Mouse (Mus musculus): Measurements from ENCODE around the gene Dysf. TPM values are rescaled to one million over a fixed set of nuclear protein-coding genes. Genes with fewer than 3 reads are reported as not detected.
"Not testable (repeated sequence)": the region's sequence is repeated elsewhere in the genome, so short reads cannot be mapped to it uniquely, and the experiment has no call there.

Gene Dysf
- 5.6 and 6.4 TPM in 2 replicates for polyA plus RNA-seq (2015; fragmentation: Nextera tagmentation; extraction: Ambion mirVana)

- Histone ChIP-seq H3K9ac (peak within 1 kb of the TSS; percentile 63), H3K36me3 (no peaks in the 10 kb centered on the region), H3K27ac (replicated peaks) (peak within 1 kb of the TSS; percentile 39; the same call in 1 of the 2 replicates), H3K27me3 (peaks cover 18% of the 10 kb centered on the region), H3K4me2 (peak within 1 kb of the TSS; percentile 83), H3K4me1 (replicated peaks) (peaks cover 32% of the 10 kb centered on the region), H3K9me3 (no peaks in the 10 kb centered on the region), H3K4me3 (peak within 1 kb of the TSS; percentile 40)
- ATAC-seq (ENCODE audit: low read depth) = peak; percentile 46
- under 1% methylated on average over 41 of the region's 41 CpGs for WGBS
These were observed at the start of gene Dysf for GRCm38 (mm10) chr6:84008363-84009171. Gene Dysf, plus strand, starts transcription at chr6:84008590.

- no peak overlapping the region for H3K9ac ChIP-seq
- ATAC-seq (ENCODE audit: low read depth) = no peak
- no peak overlapping the region for H3K27ac ChIP-seq (replicated peaks)
- 95% methylated on average over 5 of the region's 5 CpGs for WGBS
- no peak overlapping the region for H3K4me2 ChIP-seq
- no peaks in the 10 kb centered on the region for H3K4me1 ChIP-seq (replicated peaks)
- H3K27me3 ChIP-seq = no peaks in the 10 kb centered on the region
- no peak overlapping the region for H3K4me3 ChIP-seq
- H3K36me3 ChIP-seq = peaks cover 67% of the 10 kb centered on the region
- no peaks in the 10 kb centered on the region for H3K9me3 ChIP-seq
These were observed 20.7 kb upstream of the Dysf start for GRCm38 (mm10) chr6:83987642-83988041.

- Histone ChIP-seq H3K4me1 (replicated peaks) (no peaks in the 10 kb centered on the region), H3K36me3 (peaks cover 28% of the 10 kb centered on the region), H3K9me3 (no peaks in the 10 kb centered on the region), H3K9ac (no peak overlapping the region), H3K4me3 (no peak overlapping the region), H3K4me2 (no peak overlapping the region), H3K27me3 (no peaks in the 10 kb centered on the region), H3K27ac (replicated peaks) (no peak overlapping the region)
- ATAC-seq (ENCODE audit: low read depth) = no peak
- WGBS = 83% methylated on average over 1 of the region's 1 CpGs
These were observed 5.7 kb upstream of the Dysf start for GRCm38 (mm10) chr6:84002716-84003115.

GRCm38 (mm10) chr6:84004295-84004694 lies 4.1 kb upstream of the Dysf start:
- no peak overlapping the region for H3K4me2 ChIP-seq
- peaks cover 12% of the 10 kb centered on the region for H3K36me3 ChIP-seq
- no peaks in the 10 kb centered on the region for H3K9me3 ChIP-seq
- H3K4me1 ChIP-seq (replicated peaks) = peaks cover 11% of the 10 kb centered on the region
- WGBS = 91% methylated on average over 4 of the region's 4 CpGs
- no peak for ATAC-seq (ENCODE audit: low read depth)
- no peak overlapping the region for H3K27ac ChIP-seq (replicated peaks)
- no peak overlapping the region for H3K4me3 ChIP-seq
- peaks cover 11% of the 10 kb centered on the region for H3K27me3 ChIP-seq
- H3K9ac ChIP-seq = no peak overlapping the region

- ATAC-seq (ENCODE audit: low read depth) = 0 out of 2 replicates have a peak, but pooled peaks have one; percentile 3
- WGBS = 24% methylated on average over 8 of the region's 8 CpGs
- Histone ChIP-seq H3K4me1 (replicated peaks) (peaks cover 32% of the 10 kb centered on the region), H3K9ac (peak overlapping the region; percentile 63), H3K27ac (replicated peaks) (peak overlapping the region; percentile 39), H3K27me3 (peaks cover 18% of the 10 kb centered on the region), H3K36me3 (no peaks in the 10 kb centered on the region), H3K9me3 (no peaks in the 10 kb centered on the region), H3K4me2 (peak overlapping the region; percentile 83), H3K4me3 (peak overlapping the region; percentile 40)
These were observed 932 bp downstream of the Dysf start for GRCm38 (mm10) chr6:84009172-84009872.

GRCm38 (mm10) chr6:84009915-84010302 lies 1.5 kb downstream of the Dysf start:
- ATAC-seq (ENCODE audit: low read depth) = peak; percentile 72

GRCm38 (mm10) chr6:84010303-84011225 lies 2.2 kb downstream of the Dysf start:
- no peaks in the 10 kb centered on the region for H3K36me3 ChIP-seq
- H3K9me3 ChIP-seq = no peaks in the 10 kb centered on the region
- H3K27ac ChIP-seq (replicated peaks) = peak overlapping the region; percentile 75
- peak overlapping the region; percentile 83 for H3K4me2 ChIP-seq
- peaks cover 32% of the 10 kb centered on the region for H3K4me1 ChIP-seq (replicated peaks)
- H3K4me3 ChIP-seq = no peak overlapping the region
- 29% methylated on average over 8 of the region's 8 CpGs for WGBS
- ATAC-seq (ENCODE audit: low read depth) = peak; percentile 77
- peaks cover 18% of the 10 kb centered on the region for H3K27me3 ChIP-seq
- no peak overlapping the region for H3K9ac ChIP-seq

More at GRCm38 (mm10) chr6:84009915-84010302, 1.5 kb downstream of the Dysf start:
- Histone ChIP-seq H3K4me3 (no peak overlapping the region), H3K9ac (0 out of 2 replicates have a peak overlapping the region, but pooled peaks have one; percentile 13), H3K36me3 (no peaks in the 10 kb centered on the region), H3K27ac (replicated peaks) (peak overlapping the region; percentile 39), H3K9me3 (no peaks in the 10 kb centered on the region), H3K4me2 (peak overlapping the region; percentile 83), H3K4me1 (replicated peaks) (peaks cover 32% of the 10 kb centered on the region), H3K27me3 (peaks cover 18% of the 10 kb centered on the region)
- WGBS = 25% methylated on average over 4 of the region's 4 CpGs

GRCm38 (mm10) chr6:84014961-84015683 lies 6.7 kb downstream of the Dysf start:
- H3K9me3 ChIP-seq = not testable (repeated sequence)

GRCm38 (mm10) chr6:84016851-84017250 lies 8.5 kb downstream of the Dysf start:
- Histone ChIP-seq H3K27me3 (peaks cover 25% of the 10 kb centered on the region), H3K27ac (replicated peaks) (no peak overlapping the region), H3K4me1 (replicated peaks) (peaks cover 14% of the 10 kb centered on the region), H3K36me3 (no peaks in the 10 kb centered on the region), H3K9me3 (no peaks in the 10 kb centered on the region), H3K9ac (no peak overlapping the region), H3K4me3 (no peak overlapping the region), H3K4me2 (no peak overlapping the region)
- WGBS = 87% methylated on average over 7 of the region's 7 CpGs
- ATAC-seq (ENCODE audit: low read depth) = no peak

More at GRCm38 (mm10) chr6:84014961-84015683, 6.7 kb downstream of the Dysf start:
- not testable (repeated sequence) for ATAC-seq (ENCODE audit: low read depth); H3K4me2 ChIP-seq; H3K27ac ChIP-seq (replicated peaks); H3K4me3 ChIP-seq; H3K9ac ChIP-seq; H3K36me3 ChIP-seq
- H3K27me3 ChIP-seq = peaks cover 21% of the 10 kb centered on the region
- 55% methylated on average over 4 of the region's 4 CpGs for WGBS
- H3K4me1 ChIP-seq (replicated peaks) = peaks cover 25% of the 10 kb centered on the region

GRCm38 (mm10) chr6:84017392-84017791 lies 9.0 kb downstream of the Dysf start:
- ATAC-seq (ENCODE audit: low read depth) = no peak
- Histone ChIP-seq H3K36me3 (no peaks in the 10 kb centered on the region), H3K4me2 (no peak overlapping the region), H3K9me3 (no peaks in the 10 kb centered on the region), H3K27ac (replicated peaks) (no peak overlapping the region), H3K4me1 (replicated peaks) (peaks cover 11% of the 10 kb centered on the region), H3K27me3 (peaks cover 25% of the 10 kb centered on the region), H3K4me3 (no peak overlapping the region), H3K9ac (no peak overlapping the region)
- 54% methylated on average over 3 of the region's 3 CpGs for WGBS
